Mouse (Mus musculus) embryonic fibroblast, embryonic 13.5 days (primary cell): ENCODE measurements at regions not wholly inside any gene's neighbourhood (a gene's known extent, or its start where the extent isn't known, plus 50 kb on each side); places are given as distances from the start of the nearest gene placed in this dataset.

Experiments
- CTCF ChIP-seq: IDR thresholded peaks from 2 replicates; pipeline ENCODE4 v1.5.1; 2011; ENCODE audit warnings: mild to moderate bottlenecking, control low read depth, low read length, moderate library complexity, borderline replicate concordance; ENCODE audit not compliant: insufficient read depth
- POLR2A ChIP-seq: IDR thresholded peaks from 2 replicates; pipeline ENCODE4 v1.6.1; 2011; ENCODE audit warnings: low read depth, mild to moderate bottlenecking, control low read depth, low read length, moderate library complexity

DNA sequence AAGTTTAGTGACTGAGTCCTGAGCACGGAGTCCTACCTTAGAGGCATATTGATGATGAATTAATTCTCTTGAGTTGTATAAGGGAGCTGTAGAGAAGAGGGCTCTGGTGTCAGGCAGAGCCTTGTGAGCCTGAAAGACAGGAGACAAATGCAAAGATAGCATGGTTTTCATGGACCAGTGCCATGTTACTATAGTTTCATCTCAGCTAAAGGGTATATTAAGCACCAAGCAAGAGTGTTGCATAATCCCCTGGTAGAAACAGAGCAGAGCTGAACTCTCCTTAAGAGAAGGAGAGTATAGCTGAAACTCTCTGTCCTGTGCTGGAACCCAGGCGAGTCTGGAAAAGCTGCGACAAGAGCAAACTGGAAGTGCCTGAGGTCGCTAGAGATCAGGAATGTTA, 73.5 kb upstream of the Smarca2 start:
- no peak for TF ChIP-seq CTCF
- no peak for TF ChIP-seq POLR2A
